Mouse (Mus musculus) hematopoietic multipotent progenitor cell, adult 10-12 weeks (in vitro differentiated cells): ENCODE data around the gene Hist3h2a. TPM values are rescaled to one million over a fixed set of nuclear protein-coding genes. Genes with fewer than 3 reads are reported as not detected.

Source experiments
- polyA plus RNA-seq: library from polyadenylated mRNA; stranded (reverse); fragments of >175 nt; gene quantifications from 2 replicates; pipeline ENCODE4 v1.2.3, GENCODE M21; 2012; ENCODE audit warnings: low replicate concordance

Gene Hist3h2a
- polyA plus RNA-seq = 23.0 TPM in 1 of 2 replicates, not detected in the other

DNA sequence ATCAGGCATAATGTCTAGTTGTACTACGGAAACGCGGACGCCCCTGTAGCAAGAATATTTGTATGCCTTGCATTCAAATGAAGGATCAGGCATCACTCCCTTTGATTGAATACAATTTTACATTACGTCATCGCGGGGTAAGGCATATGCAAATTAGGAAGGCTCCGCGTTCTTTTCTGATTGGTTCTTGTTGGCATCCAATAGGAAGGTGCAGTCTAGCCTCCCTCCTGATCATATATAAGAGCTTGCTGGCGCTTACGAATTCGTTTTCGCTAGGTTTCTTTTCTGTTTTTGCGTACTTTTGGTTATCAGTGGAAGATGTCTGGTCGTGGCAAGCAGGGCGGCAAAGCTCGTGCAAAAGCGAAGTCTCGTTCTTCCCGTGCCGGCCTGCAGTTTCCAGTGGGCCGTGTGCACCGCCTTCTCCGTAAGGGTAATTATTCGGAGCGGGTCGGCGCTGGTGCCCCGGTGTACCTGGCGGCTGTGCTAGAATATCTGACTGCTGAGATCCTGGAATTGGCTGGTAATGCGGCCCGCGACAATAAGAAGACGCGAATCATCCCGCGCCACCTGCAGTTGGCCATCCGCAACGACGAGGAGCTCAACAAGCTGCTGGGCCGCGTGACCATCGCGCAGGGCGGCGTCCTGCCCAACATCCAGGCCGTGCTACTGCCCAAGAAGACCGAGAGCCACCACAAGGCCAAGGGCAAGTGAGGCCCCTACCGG is at the start of gene Hist3h2a, which contains the start of gene Trim17:
Hist3h2a (plus strand) TSS at position 266 of the 723 bp plus-strand sequence.
Trim17 (plus strand) TSS at position 266 of the 723 bp plus-strand sequence.

DNA sequence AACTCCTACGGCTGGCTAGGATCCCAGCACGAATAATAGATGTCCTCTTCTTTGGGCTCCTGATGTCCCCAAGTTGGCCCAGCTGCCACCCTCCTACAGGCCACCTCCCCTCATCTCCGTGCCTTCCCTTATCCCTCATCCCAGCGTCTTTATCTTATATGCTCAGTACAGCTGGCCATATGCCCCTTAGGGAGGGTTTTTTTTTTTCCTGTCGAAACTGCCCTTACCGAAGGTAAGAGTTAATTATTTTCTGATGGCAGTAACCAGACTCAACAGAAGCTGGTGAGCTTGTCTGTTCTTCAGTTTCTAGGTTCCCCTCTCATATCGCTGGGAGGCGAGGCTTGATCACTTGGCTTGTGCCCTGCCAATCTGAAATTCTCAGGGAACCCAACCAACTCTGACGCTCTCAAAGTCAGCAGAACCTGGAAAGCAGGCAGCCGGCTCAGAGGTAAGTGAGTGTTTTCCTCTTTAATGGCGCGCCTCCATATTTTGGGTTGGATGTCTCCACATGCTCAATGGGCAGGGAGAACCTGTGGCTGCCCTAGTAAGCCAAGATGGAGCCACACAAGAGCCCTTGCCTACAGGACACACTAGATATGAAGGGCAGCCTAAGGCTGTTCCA is 36.6 kb upstream of the Hist3h2a start, which contains the start of gene Btnl10:
Btnl10 (plus strand) TSS at position 164 of the 622 bp plus-strand sequence.

DNA sequence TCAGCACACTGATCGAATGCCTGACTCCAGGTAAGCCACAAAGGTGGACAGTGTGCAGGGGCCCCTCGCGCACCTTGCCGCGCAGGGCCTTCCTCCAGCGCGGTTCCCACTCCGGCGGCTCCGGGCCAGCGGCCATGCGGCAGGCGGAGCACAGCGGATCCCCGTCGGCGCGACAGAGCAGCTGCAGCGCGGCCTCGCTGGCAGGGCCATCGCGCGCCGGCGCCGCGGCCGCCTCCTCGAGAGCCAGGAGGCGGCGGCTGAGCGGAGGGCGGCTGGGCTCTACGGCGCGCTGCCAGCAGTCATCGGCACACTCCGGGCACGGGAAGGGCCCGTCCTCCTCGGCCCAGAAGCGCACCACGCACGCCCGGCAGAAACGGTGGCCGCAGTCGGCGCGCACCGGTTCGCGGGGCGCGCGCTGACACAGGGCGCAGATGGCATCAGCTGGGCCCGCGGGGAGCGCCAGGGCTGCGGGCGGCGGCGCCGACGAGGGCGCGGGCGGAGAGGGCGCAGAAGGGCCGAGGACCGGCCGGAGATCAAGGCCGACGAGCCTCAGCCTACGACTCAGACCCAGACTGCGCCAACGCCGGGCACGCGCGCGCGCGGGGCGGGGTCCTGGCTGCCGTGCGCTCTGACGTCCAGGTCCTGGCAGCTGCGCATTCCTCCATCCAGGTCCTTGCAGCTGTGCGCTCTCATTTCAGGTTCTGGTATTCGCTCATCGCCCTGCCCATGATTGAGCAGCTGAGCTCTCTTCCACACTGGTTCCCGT is 16.0 kb upstream of the Hist3h2a start, which contains the start of gene Rnf187:
Rnf187 (minus strand) TSS at position 595 of the 766 bp plus-strand sequence.

DNA sequence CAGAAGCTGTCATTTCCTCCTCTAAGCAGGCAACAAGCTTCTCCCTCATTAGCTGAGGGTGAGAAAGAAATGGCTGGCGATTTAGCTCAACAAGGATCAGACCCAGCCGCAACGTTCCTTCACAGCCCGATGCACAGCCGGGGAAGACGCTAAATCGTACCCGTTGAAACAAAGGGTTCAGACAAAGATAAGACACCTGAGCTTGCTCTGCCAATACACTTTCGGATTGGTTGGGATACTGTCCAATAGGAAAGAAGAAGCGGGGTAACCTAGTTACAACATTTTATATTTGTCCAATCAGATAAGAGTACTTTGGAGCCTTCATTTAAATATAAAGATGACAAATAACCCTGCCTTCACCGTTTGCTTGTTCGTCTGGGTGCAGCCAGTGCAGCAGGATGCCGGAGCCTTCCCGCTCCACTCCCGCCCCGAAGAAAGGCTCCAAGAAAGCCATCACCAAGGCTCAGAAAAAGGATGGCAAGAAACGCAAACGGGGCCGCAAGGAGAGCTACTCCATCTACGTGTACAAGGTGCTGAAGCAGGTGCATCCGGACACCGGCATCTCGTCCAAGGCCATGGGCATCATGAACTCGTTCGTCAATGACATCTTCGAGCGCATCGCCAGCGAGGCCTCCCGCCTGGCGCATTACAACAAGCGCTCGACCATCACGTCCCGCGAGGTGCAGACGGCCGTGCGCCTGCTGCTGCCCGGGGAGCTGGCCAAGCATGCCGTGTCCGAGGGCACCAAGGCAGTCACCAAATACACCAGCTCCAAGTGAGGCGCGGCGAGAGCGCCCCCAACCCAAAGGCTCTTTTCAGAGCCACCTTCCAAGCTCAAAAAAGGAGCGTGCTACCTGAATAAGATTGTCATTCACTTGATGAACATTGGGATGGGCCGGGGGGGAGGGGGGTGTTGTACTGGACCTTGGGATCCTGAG is 5.7 kb upstream of the Hist3h2a start, which contains the start of gene Hist3h2ba:
Hist3h2ba (plus strand) TSS at position 379 of the 938 bp plus-strand sequence.

DNA sequence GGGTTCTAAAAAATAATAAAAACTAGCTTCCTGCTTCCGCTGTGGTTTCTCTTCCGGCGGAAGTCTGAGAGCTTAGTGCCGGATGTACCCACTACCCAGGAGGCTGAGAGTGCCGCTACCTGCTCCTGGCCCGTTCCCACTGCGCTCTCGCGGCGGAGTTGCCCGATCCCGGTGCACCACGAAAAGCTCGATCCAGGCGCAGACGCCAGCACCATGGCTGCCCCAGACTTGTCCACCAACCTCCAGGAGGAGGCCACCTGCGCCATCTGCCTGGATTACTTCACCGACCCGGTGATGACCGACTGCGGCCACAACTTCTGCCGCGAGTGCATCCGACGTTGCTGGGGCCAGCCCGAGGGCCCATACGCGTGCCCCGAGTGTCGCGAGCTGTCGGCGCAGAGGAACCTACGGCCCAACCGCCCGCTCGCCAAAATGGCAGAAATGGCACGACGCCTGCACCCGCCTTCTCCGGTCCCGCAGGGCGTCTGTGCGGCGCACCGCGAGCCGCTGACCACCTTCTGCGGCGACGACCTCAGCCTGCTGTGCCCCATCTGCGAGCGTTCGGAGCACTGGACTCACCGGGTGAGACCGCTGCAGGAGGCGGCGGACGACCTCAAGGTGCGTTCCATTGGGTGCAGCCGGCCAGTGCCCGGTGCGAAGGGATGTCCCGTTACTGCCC is 23.7 kb downstream of the Hist3h2a start, which contains the start of gene Trim11:
Trim11 (plus strand) TSS at position 67 of the 679 bp plus-strand sequence.

Other genes with a start within 250 kb of the Hist3h2a start
- not detected in 2 replicates for gene Olfr318, start 230.7 kb upstream of the Hist3h2a start, polyA plus RNA-seq
- gene Olfr317, start 215.5 kb upstream of the Hist3h2a start, polyA plus RNA-seq = not detected in 2 replicates
- 0.12 TPM in 1 of 2 replicates, not detected in the other for gene Olfr316, start 202.0 kb upstream of the Hist3h2a start, polyA plus RNA-seq
- gene Olfr315, start 181.5 kb upstream of the Hist3h2a start, polyA plus RNA-seq = not detected in 2 replicates
- not detected in 2 replicates for gene Olfr314, start 171.7 kb upstream of the Hist3h2a start, polyA plus RNA-seq
- not detected in 2 replicates for gene Fam183b, start 152.7 kb upstream of the Hist3h2a start, polyA plus RNA-seq
- gene Olfr313, start 139.7 kb upstream of the Hist3h2a start, polyA plus RNA-seq = not detected in 2 replicates
- not detected in 2 replicates for gene Olfr312, start 125.4 kb upstream of the Hist3h2a start, polyA plus RNA-seq
- gene Olfr311, start 115.4 kb upstream of the Hist3h2a start, polyA plus RNA-seq = not detected in 2 replicates
- gene Gm12258, start 107.5 kb upstream of the Hist3h2a start, polyA plus RNA-seq = 0.66 and 2.4 TPM in 2 replicates
- gene 2810021J22Rik, start 87.5 kb upstream of the Hist3h2a start, polyA plus RNA-seq = 0.34 and 0.92 TPM in 2 replicates
- gene Zfp39, start 50.5 kb upstream of the Hist3h2a start, polyA plus RNA-seq = 0.98 and 1.1 TPM in 2 replicates
- gene Btnl10, start 36.8 kb upstream of the Hist3h2a start, polyA plus RNA-seq = 0.17 and 21.0 TPM in 2 replicates
- 234 and 380 TPM in 2 replicates for gene Rnf187, start 15.8 kb upstream of the Hist3h2a start, polyA plus RNA-seq
- gene Hist3h2ba, start 5.8 kb upstream of the Hist3h2a start, polyA plus RNA-seq = 9.7 and 14.2 TPM in 2 replicates
- gene Trim17, start within 50 bp of the Hist3h2a start, polyA plus RNA-seq = 0.25 and 8.9 TPM in 2 replicates
- gene Trim11, start 23.4 kb downstream of the Hist3h2a start, polyA plus RNA-seq = 82.2 and 147 TPM in 2 replicates
- gene Obscn, start 181.7 kb downstream of the Hist3h2a start, polyA plus RNA-seq = 0.40 and 1.8 TPM in 2 replicates
- gene Iba57, start 209.1 kb downstream of the Hist3h2a start, polyA plus RNA-seq = 4.8 and 7.4 TPM in 2 replicates
- gene Gjc2, start 228.5 kb downstream of the Hist3h2a start, polyA plus RNA-seq = 0.08 and 0.10 TPM in 2 replicates
- 25.8 and 30.4 TPM in 2 replicates for gene Guk1, start 237.5 kb downstream of the Hist3h2a start, polyA plus RNA-seq
- 12.2 and 19.9 TPM in 2 replicates for gene Mrpl55, start 247.8 kb downstream of the Hist3h2a start, polyA plus RNA-seq